Mouse (Mus musculus): ENCODE measurements around the gene Slc9a8. TPM values are rescaled to one million over a fixed set of nuclear protein-coding genes. Genes with fewer than 3 reads are reported as not detected.

The Slc9a8 gene
- polyA plus RNA-seq, 1 experiment from 2014 or later = 16.2 TPM

DNA sequence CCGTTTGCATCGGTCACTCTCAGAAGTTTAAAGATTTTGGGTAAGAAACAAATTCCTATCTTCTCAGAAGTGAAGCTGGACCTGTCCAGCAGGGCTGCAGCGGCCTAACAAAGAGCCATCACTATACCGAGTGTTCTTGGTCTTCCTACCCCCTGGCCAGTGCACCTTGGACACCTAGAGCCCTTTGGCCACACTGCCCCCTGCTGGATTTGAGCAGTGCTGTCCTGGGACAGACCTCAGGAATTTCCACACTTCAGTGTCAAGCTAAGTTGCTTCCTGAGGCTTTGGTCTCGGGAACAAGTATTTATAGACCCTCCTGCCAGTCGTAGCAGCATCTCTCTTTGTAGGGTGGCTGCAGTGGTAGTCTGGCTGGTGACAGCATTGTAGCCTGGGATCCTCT lies 41.4 kb downstream of the Slc9a8 start:
- ATAC-seq (ENCODE audit: insufficient read depth, low FRiP score, low TSS enrichment) = no peak
- peak; percentile 62 for DNase-seq (ENCODE audit: low spot score)
- Histone ChIP-seq H3K27ac (ENCODE audit: low read depth, low read length) (no peak overlapping the region), H3K27me3 (ENCODE audit: control insufficient read depth, insufficient read depth, low read length) (no peaks in the 10 kb centered on the region), H3K4me3 (ENCODE audit: low read depth, low read length) (no peak overlapping the region), H3K9me3 (ENCODE audit: control insufficient read depth, low read length) (no peaks in the 10 kb centered on the region), H3K36me3 (ENCODE audit: control insufficient read depth, insufficient read depth, low read length) (peaks cover 5% of the 10 kb centered on the region; the same call in 1 of the 2 replicates), H3K4me2 (ENCODE audit: low read depth) (no peak overlapping the region), H3K9ac (ENCODE audit: low read length) (no peak overlapping the region), H3K4me1 (ENCODE audit: control insufficient read depth, insufficient read depth, low read length) (no peaks in the 10 kb centered on the region)
- WGBS = 56% methylated on average over 6 of the region's 6 CpGs

- no peak overlapping the region for H3K4me2 ChIP-seq (ENCODE audit: low read depth)
- DNase-seq (ENCODE audit: low spot score) (no peak), ATAC-seq (ENCODE audit: insufficient read depth, low FRiP score, low TSS enrichment) (no peak)
- H3K9me3 ChIP-seq (ENCODE audit: control insufficient read depth, low read length) = no peaks in the 10 kb centered on the region
- H3K4me1 ChIP-seq (ENCODE audit: control insufficient read depth, insufficient read depth, low read length) = no peaks in the 10 kb centered on the region
- H3K36me3 ChIP-seq (ENCODE audit: control insufficient read depth, insufficient read depth, low read length) = peaks cover 2% of the 10 kb centered on the region; the same call in 1 of the 2 replicates
- H3K27ac ChIP-seq (ENCODE audit: low read depth, low read length) = no peak overlapping the region
- 92% methylated on average over 5 of the region's 5 CpGs for WGBS
- H3K4me3 ChIP-seq (ENCODE audit: low read depth, low read length) = no peak overlapping the region
- H3K27me3 ChIP-seq (ENCODE audit: control insufficient read depth, insufficient read depth, low read length) = no peaks in the 10 kb centered on the region
- no peak overlapping the region for H3K9ac ChIP-seq (ENCODE audit: low read length)
These were observed 42.3 kb downstream of the Slc9a8 start for GRCm38 (mm10) chr2:167463802-167464201.

- Histone ChIP-seq H3K9ac (ENCODE audit: low read length) (no peak overlapping the region), H3K27ac (ENCODE audit: low read depth, low read length) (no peak overlapping the region), H3K27me3 (ENCODE audit: control insufficient read depth, insufficient read depth, low read length) (no peaks in the 10 kb centered on the region), H3K4me1 (ENCODE audit: control insufficient read depth, insufficient read depth, low read length) (no peaks in the 10 kb centered on the region), H3K36me3 (ENCODE audit: control insufficient read depth, insufficient read depth, low read length) (peaks cover 4% of the 10 kb centered on the region; the same call in 1 of the 2 replicates), H3K4me3 (ENCODE audit: low read depth, low read length) (no peak overlapping the region), H3K9me3 (ENCODE audit: control insufficient read depth, low read length) (no peaks in the 10 kb centered on the region), H3K4me2 (ENCODE audit: low read depth) (no peak overlapping the region)
- no peak for ATAC-seq (ENCODE audit: insufficient read depth, low FRiP score, low TSS enrichment)
- 90% methylated on average over 3 of the region's 3 CpGs for WGBS
- no peak for DNase-seq (ENCODE audit: low spot score)
These were observed 44.4 kb downstream of the Slc9a8 start for GRCm38 (mm10) chr2:167465951-167466350.

DNA sequence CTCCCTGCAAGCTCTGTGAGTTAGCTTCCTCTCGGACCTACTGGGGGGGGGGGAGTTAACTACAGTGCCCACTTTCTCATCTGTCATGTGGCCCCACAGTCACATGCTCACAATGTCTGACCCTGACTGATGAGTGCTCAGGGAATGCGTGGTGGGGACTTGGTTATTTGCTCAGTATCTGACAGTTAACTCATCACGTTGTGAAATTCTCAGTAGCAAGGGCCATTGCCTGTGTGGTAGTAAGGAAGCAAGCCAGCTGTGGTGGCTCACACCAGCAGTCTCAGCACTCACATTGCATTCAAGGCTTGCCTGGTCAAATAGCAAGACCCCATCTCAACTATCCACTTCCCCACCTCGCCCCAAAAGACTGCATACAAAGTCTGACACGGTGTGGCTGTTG lies 45.7 kb downstream of the Slc9a8 start:
- DNase-seq (ENCODE audit: low spot score) (no peak), ATAC-seq (ENCODE audit: insufficient read depth, low FRiP score, low TSS enrichment) (no peak)
- WGBS = 81% methylated on average over 5 of the region's 5 CpGs
- H3K36me3 ChIP-seq (ENCODE audit: control insufficient read depth, insufficient read depth, low read length) = peaks cover 6% of the 10 kb centered on the region; the same call in 1 of the 2 replicates
- H3K9ac ChIP-seq (ENCODE audit: low read length) = no peak overlapping the region
- no peaks in the 10 kb centered on the region for H3K9me3 ChIP-seq (ENCODE audit: control insufficient read depth, low read length)
- no peak overlapping the region for H3K4me3 ChIP-seq (ENCODE audit: low read depth, low read length)
- no peaks in the 10 kb centered on the region for H3K27me3 ChIP-seq (ENCODE audit: control insufficient read depth, insufficient read depth, low read length)
- no peak overlapping the region for H3K27ac ChIP-seq (ENCODE audit: low read depth, low read length)
- H3K4me1 ChIP-seq (ENCODE audit: control insufficient read depth, insufficient read depth, low read length) = no peaks in the 10 kb centered on the region
- no peak overlapping the region for H3K4me2 ChIP-seq (ENCODE audit: low read depth)

DNA sequence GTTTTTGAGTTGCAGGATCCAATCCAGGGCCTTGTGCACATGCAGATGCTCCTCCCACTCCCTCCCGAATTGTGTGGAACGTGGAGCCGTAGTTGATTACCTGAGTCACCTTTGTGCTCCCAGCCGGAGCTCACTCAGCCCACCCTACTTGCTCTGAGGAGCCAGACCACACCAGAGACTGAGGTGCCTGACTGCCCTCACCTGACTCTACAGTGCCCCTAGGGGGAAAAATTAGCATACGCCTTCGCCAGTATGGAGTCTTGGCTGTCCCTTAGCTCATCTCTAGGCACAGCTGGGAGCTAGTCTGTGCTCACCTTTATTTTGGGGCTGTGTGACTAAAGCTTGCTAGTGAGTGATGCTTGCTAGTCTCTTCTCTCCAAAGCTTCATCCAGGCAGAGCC lies 46.9 kb downstream of the Slc9a8 start:
- 87% methylated on average over 6 of the region's 6 CpGs for WGBS
- Histone ChIP-seq H3K36me3 (ENCODE audit: control insufficient read depth, insufficient read depth, low read length) (peaks cover 7% of the 10 kb centered on the region), H3K9ac (ENCODE audit: low read length) (no peak overlapping the region), H3K4me2 (ENCODE audit: low read depth) (no peak overlapping the region), H3K27ac (ENCODE audit: low read depth, low read length) (no peak overlapping the region), H3K27me3 (ENCODE audit: control insufficient read depth, insufficient read depth, low read length) (no peaks in the 10 kb centered on the region), H3K4me1 (ENCODE audit: control insufficient read depth, insufficient read depth, low read length) (no peaks in the 10 kb centered on the region), H3K4me3 (ENCODE audit: low read depth, low read length) (no peak overlapping the region), H3K9me3 (ENCODE audit: control insufficient read depth, low read length) (no peaks in the 10 kb centered on the region)
- DNase-seq (ENCODE audit: low spot score) (no peak), ATAC-seq (ENCODE audit: insufficient read depth, low FRiP score, low TSS enrichment) (no peak)

- peaks cover 11% of the 10 kb centered on the region for H3K36me3 ChIP-seq (ENCODE audit: control insufficient read depth, insufficient read depth, low read length)
- 92% methylated on average over 3 of the region's 3 CpGs for WGBS
- no peak overlapping the region for H3K4me3 ChIP-seq (ENCODE audit: low read depth, low read length)
- H3K27ac ChIP-seq (ENCODE audit: low read depth, low read length) = no peak overlapping the region
- H3K4me1 ChIP-seq (ENCODE audit: control insufficient read depth, insufficient read depth, low read length) = no peaks in the 10 kb centered on the region
- H3K9me3 ChIP-seq (ENCODE audit: control insufficient read depth, low read length) = no peaks in the 10 kb centered on the region
- DNase-seq (ENCODE audit: low spot score) (no peak), ATAC-seq (ENCODE audit: insufficient read depth, low FRiP score, low TSS enrichment) (no peak)
- H3K27me3 ChIP-seq (ENCODE audit: control insufficient read depth, insufficient read depth, low read length) = no peaks in the 10 kb centered on the region
- H3K9ac ChIP-seq (ENCODE audit: low read length) = no peak overlapping the region
- H3K4me2 ChIP-seq (ENCODE audit: low read depth) = no peak overlapping the region
These were observed 49.1 kb downstream of the Slc9a8 start for GRCm38 (mm10) chr2:167470611-167471010.

DNA sequence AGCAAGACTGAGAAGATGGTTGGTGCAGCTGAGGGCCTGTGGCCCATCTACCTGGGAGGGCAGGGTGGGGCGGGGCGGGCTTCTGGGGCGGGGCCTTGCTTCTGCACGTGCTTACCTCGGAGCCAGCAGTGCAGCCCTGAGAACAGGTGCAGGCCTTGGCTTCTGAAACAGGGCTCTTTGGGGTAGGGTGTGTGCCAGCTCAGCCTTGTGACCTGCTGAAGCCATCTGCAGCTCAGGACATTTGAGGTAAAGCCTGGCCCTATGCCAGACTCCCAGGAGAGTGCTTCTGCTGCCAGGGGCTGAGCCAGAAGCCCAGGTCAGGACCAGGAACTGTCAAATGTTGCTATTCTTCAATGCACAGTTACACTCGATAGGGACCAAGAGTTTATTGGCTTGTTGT lies 50.1 kb downstream of the Slc9a8 start:
- DNase-seq (ENCODE audit: low spot score) = no peak
- H3K4me2 ChIP-seq (ENCODE audit: low read depth) = no peak overlapping the region
- peaks cover 11% of the 10 kb centered on the region for H3K36me3 ChIP-seq (ENCODE audit: control insufficient read depth, insufficient read depth, low read length)
- H3K4me1 ChIP-seq (ENCODE audit: control insufficient read depth, insufficient read depth, low read length) = peaks cover 6% of the 10 kb centered on the region; the same call in 1 of the 2 replicates
- H3K9ac ChIP-seq (ENCODE audit: low read length) = no peak overlapping the region
- no peaks in the 10 kb centered on the region for H3K9me3 ChIP-seq (ENCODE audit: control insufficient read depth, low read length)
- H3K27me3 ChIP-seq (ENCODE audit: control insufficient read depth, insufficient read depth, low read length) = no peaks in the 10 kb centered on the region
- WGBS = 91% methylated on average over 6 of the region's 6 CpGs
- no peak overlapping the region for H3K27ac ChIP-seq (ENCODE audit: low read depth, low read length)
- no peak for ATAC-seq (ENCODE audit: insufficient read depth, low FRiP score, low TSS enrichment)
- H3K4me3 ChIP-seq (ENCODE audit: low read depth, low read length) = no peak overlapping the region

GRCm38 (mm10) chr2:167474218-167474617 lies 52.7 kb downstream of the Slc9a8 start:
- H3K4me3 ChIP-seq (ENCODE audit: low read depth, low read length) = no peak overlapping the region
- WGBS = 92% methylated on average over 6 of the region's 6 CpGs
- peaks cover 6% of the 10 kb centered on the region; the same call in 1 of the 2 replicates for H3K4me1 ChIP-seq (ENCODE audit: control insufficient read depth, insufficient read depth, low read length)
- no peak for DNase-seq (ENCODE audit: low spot score)
- no peak overlapping the region for H3K27ac ChIP-seq (ENCODE audit: low read depth, low read length)
- no peak for ATAC-seq (ENCODE audit: insufficient read depth, low FRiP score, low TSS enrichment)
- H3K9ac ChIP-seq (ENCODE audit: low read length) = no peak overlapping the region
- H3K36me3 ChIP-seq (ENCODE audit: control insufficient read depth, insufficient read depth, low read length) = peaks cover 11% of the 10 kb centered on the region
- no peaks in the 10 kb centered on the region for H3K9me3 ChIP-seq (ENCODE audit: control insufficient read depth, low read length)
- no peaks in the 10 kb centered on the region for H3K27me3 ChIP-seq (ENCODE audit: control insufficient read depth, insufficient read depth, low read length)
- H3K4me2 ChIP-seq (ENCODE audit: low read depth) = no peak overlapping the region

DNA sequence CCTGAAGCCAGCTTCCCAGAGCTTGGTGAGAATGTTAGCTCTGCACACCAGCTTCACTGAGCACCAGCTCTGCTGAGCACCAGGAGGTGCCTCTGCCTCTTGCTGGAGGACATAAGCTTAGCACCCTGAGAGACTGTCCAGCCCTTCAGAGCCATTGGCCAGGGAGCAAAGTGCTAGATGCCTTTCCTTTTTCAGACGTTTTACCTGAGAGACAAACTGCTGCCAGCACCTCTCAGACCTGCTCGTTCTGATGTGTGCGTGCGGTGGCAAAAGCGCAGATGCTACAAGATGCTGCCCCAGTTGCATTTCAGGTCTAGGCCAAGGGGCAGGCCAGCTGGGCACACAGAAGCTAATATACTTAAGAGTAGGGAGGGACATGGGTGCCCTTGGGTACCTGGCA lies 54.1 kb downstream of the Slc9a8 start:
- H3K9ac ChIP-seq (ENCODE audit: low read length) = no peak overlapping the region
- no peaks in the 10 kb centered on the region for H3K27me3 ChIP-seq (ENCODE audit: control insufficient read depth, insufficient read depth, low read length)
- H3K27ac ChIP-seq (ENCODE audit: low read depth, low read length) = no peak overlapping the region
- peaks cover 6% of the 10 kb centered on the region; the same call in 1 of the 2 replicates for H3K4me1 ChIP-seq (ENCODE audit: control insufficient read depth, insufficient read depth, low read length)
- H3K4me2 ChIP-seq (ENCODE audit: low read depth) = no peak overlapping the region
- DNase-seq (ENCODE audit: low spot score) (no peak), ATAC-seq (ENCODE audit: insufficient read depth, low FRiP score, low TSS enrichment) (no peak)
- no peaks in the 10 kb centered on the region for H3K9me3 ChIP-seq (ENCODE audit: control insufficient read depth, low read length)
- H3K4me3 ChIP-seq (ENCODE audit: low read depth, low read length) = no peak overlapping the region
- 90% methylated on average over 5 of the region's 5 CpGs for WGBS
- H3K36me3 ChIP-seq (ENCODE audit: control insufficient read depth, insufficient read depth, low read length) = peaks cover 9% of the 10 kb centered on the region

All from neural tube, embryonic 11.5 days (tissue).